Mouse (Mus musculus) neural tube, embryonic 14.5 days (tissue): ENCODE measurements around the gene Slc6a9. TPM values are rescaled to one million over a fixed set of nuclear protein-coding genes. Genes with fewer than 3 reads are reported as not detected.

Source experiments
- ATAC-seq: fragments of 200-750 bp; cut with Nextera tagmentation; 2 replicates; pipeline ENCODE4 v1.8.0; 2017; ENCODE audit warnings: low read depth, mild to moderate bottlenecking, moderate TSS enrichment, moderate library complexity
- H3K27ac ChIP-seq: fragments of 300-500 bp; sonication (generic); 2 replicates; pipeline ENCODE4 v1.5.1; 2014; ENCODE audit warnings: low read depth, mild to moderate bottlenecking, control low read depth, low read length, moderate library complexity, mixed read lengths
- H3K27me3 ChIP-seq: fragments of 300-500 bp; sonication (generic); 2 replicates; pipeline ENCODE4 v1.6.1; 2014; ENCODE audit warnings: low read length; ENCODE audit not compliant: control insufficient read depth, insufficient read depth
- H3K36me3 ChIP-seq: fragments of 300-500 bp; sonication (generic); 2 replicates; pipeline ENCODE4 v1.6.1; 2014; ENCODE audit warnings: low read length, mixed read lengths; ENCODE audit not compliant: control insufficient read depth, insufficient read depth
- H3K4me1 ChIP-seq: fragments of 300-500 bp; sonication (generic); 2 replicates; pipeline ENCODE4 v1.6.1; 2014; ENCODE audit warnings: low read length; ENCODE audit not compliant: control insufficient read depth, insufficient read depth
- H3K4me2 ChIP-seq: fragments of 300-500 bp; sonication (generic); 2 replicates; pipeline ENCODE4 v1.6.1; 2014; ENCODE audit warnings: mild to moderate bottlenecking, low read depth, low read length, control low read depth
- H3K4me3 ChIP-seq: fragments of 300-500 bp; sonication (generic); 2 replicates; pipeline ENCODE4 v1.5.1; 2014; ENCODE audit warnings: low read depth, low read length, control low read depth, mixed read lengths
- H3K9ac ChIP-seq: fragments of 300-500 bp; sonication (generic); replicated peaks from 2 replicates; pipeline ENCODE4 v1.6.1; 2014; ENCODE audit warnings: low read depth, mild to moderate bottlenecking, control low read depth, low read length, mixed read lengths
- H3K9me3 ChIP-seq: fragments of 300-500 bp; sonication (generic); 2 replicates; pipeline ENCODE4 v1.6.1; 2016; ENCODE audit warnings: low read length; ENCODE audit not compliant: control insufficient read depth
- WGBS: fragments of 180-500 bp; shearing (Covaris S2); extraction: QIAGEN DNeasy Blood & Tissue Kit; methylation state at CpG from one replicate; pipeline ENCODE4 v1.1.7; 2014; 5-methylcytosine and 5-hydroxymethylcytosine counted together
- polyA plus RNA-seq: library from polyadenylated mRNA; unstranded; fragments of >200 nt; fragmentation: Nextera tagmentation; extraction: Ambion mirVana; gene quantifications from 2 replicates; pipeline ENCODE4 v1.2.1, GENCODE M21; 2014

The Slc6a9 gene
- polyA plus RNA-seq, 1 experiment from 2014 or later, result 42.9 TPM

GRCm38 (mm10) chr4:117818032-117818431, 16.3 kb upstream of the Slc6a9 start:
- 94% methylated on average over 10 of the region's 10 CpGs for WGBS
- no peak overlapping the region for H3K4me3 ChIP-seq
- no peaks in the 10 kb centered on the region for H3K4me1 ChIP-seq
- no peaks in the 10 kb centered on the region for H3K36me3 ChIP-seq
- no peak overlapping the region for H3K27ac ChIP-seq
- no peak overlapping the region for H3K4me2 ChIP-seq
- H3K9ac ChIP-seq, result no peak overlapping the region
- no peaks in the 10 kb centered on the region for H3K9me3 ChIP-seq
- no peak for ATAC-seq
- H3K27me3 ChIP-seq, result no peaks in the 10 kb centered on the region

DNA sequence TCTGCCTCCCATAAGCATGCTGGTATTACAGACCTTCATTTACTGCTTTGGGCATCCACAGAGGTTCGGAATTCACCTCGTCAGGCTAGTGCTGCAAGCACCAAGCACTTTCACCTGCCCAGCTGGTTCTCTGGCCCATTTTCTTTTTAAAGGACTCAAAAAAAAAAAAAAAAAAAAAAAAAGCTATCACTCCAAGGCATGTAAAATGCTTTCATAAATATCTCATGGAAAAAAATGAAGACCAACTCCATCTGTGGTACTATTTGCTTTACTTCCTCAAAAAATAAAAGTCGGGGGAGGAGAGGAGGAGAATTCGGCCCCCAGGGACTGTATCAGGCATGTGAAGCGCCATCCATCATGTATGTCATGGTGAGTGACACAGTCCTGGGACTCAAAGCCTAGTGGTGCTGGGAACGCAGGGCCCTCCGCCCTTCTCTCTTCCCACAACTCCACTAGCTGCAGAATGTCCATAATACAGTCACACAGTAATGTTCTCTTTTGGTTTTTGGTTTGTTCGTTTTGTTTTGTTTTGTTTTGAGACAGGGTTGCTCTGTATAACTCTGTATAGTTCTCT, 5.6 kb upstream of the Slc6a9 start:
- 77% methylated on average over 8 of the region's 8 CpGs for WGBS
- Histone ChIP-seq H3K9ac (no peak overlapping the region), H3K27me3 (no peaks in the 10 kb centered on the region), H3K4me2 (no peak overlapping the region), H3K4me1 (no peaks in the 10 kb centered on the region; the same call in 1 of the 2 replicates), H3K9me3 (no peaks in the 10 kb centered on the region), H3K4me3 (no peak overlapping the region), H3K27ac (no peak overlapping the region), H3K36me3 (no peaks in the 10 kb centered on the region)
- no peak for ATAC-seq

- Histone ChIP-seq H3K4me2 (no peak overlapping the region), H3K4me1 (peaks cover 3% of the 10 kb centered on the region), H3K4me3 (no peak overlapping the region), H3K27ac (no peak overlapping the region), H3K9me3 (no peaks in the 10 kb centered on the region), H3K27me3 (no peaks in the 10 kb centered on the region), H3K36me3 (no peaks in the 10 kb centered on the region), H3K9ac (no peak overlapping the region)
- 9% methylated on average over 12 of the region's 12 CpGs for WGBS
- peak; percentile 52 for ATAC-seq
These were observed 4.8 kb upstream of the Slc6a9 start for GRCm38 (mm10) chr4:117829260-117830123.

DNA sequence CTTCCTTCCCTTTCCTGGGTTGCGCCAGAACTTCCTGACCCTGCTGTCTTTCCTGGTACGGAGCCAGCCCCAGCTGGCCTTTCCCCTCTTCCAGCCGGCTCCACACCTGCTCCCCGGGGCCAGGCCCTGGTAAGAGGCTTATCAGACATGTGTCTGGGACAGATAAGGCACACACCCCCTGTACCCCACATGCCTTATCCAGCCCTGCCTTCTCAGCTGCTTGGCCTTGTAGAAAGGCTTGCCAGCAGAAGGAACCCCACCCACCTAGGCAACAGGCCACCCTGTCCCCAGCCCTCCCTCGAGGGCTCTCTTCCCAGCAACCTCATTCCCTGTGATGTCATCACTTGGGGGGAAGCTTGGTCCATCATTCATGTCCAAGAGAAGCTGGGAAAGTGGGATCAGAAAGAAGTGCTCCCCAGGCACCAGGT, 4.2 kb upstream of the Slc6a9 start:
- 24% methylated on average over 4 of the region's 5 CpGs for WGBS
- Histone ChIP-seq H3K36me3 (no peaks in the 10 kb centered on the region), H3K9ac (no peak overlapping the region), H3K27me3 (no peaks in the 10 kb centered on the region), H3K9me3 (no peaks in the 10 kb centered on the region), H3K4me3 (no peak overlapping the region), H3K4me1 (peaks cover 7% of the 10 kb centered on the region), H3K4me2 (no peak overlapping the region), H3K27ac (no peak overlapping the region)
- ATAC-seq, result peak; percentile 31; the same call in 1 of the 2 replicates

DNA sequence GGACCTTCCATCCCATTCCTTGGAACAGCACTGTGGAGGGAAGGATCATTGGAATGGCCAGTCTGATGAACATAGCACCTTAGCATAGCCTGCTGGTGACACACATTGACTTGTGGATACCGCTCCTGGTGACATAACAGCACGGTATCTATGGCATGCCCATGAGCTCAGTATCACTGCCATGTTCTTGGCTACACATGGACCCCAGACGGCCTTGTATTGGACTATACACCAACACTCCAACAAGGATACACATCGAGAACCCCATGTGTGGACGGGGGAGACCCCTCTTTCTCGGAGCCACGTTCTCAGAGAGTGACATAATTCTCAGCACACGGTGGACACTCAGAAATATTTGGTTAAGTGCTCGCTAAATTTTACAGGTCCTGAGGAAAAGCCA, 3.5 kb upstream of the Slc6a9 start:
- no peaks in the 10 kb centered on the region for H3K27me3 ChIP-seq
- peaks cover 7% of the 10 kb centered on the region for H3K4me1 ChIP-seq
- no peak overlapping the region for H3K4me3 ChIP-seq
- no peaks in the 10 kb centered on the region for H3K9me3 ChIP-seq
- H3K27ac ChIP-seq, result no peak overlapping the region
- 92% methylated on average over 9 of the region's 9 CpGs for WGBS
- no peak overlapping the region for H3K9ac ChIP-seq
- no peaks in the 10 kb centered on the region for H3K36me3 ChIP-seq
- H3K4me2 ChIP-seq, result no peak overlapping the region
- ATAC-seq, result no peak

- Histone ChIP-seq H3K27me3 (no peaks in the 10 kb centered on the region), H3K4me2 (no peak overlapping the region), H3K4me1 (peaks cover 7% of the 10 kb centered on the region), H3K4me3 (no peak overlapping the region), H3K27ac (no peak overlapping the region), H3K9ac (no peak overlapping the region), H3K9me3 (no peaks in the 10 kb centered on the region), H3K36me3 (no peaks in the 10 kb centered on the region)
- ATAC-seq, result no peak
- WGBS, result 77% methylated on average over 2 of the region's 2 CpGs
These were observed 2.8 kb upstream of the Slc6a9 start for GRCm38 (mm10) chr4:117831499-117831898.

DNA sequence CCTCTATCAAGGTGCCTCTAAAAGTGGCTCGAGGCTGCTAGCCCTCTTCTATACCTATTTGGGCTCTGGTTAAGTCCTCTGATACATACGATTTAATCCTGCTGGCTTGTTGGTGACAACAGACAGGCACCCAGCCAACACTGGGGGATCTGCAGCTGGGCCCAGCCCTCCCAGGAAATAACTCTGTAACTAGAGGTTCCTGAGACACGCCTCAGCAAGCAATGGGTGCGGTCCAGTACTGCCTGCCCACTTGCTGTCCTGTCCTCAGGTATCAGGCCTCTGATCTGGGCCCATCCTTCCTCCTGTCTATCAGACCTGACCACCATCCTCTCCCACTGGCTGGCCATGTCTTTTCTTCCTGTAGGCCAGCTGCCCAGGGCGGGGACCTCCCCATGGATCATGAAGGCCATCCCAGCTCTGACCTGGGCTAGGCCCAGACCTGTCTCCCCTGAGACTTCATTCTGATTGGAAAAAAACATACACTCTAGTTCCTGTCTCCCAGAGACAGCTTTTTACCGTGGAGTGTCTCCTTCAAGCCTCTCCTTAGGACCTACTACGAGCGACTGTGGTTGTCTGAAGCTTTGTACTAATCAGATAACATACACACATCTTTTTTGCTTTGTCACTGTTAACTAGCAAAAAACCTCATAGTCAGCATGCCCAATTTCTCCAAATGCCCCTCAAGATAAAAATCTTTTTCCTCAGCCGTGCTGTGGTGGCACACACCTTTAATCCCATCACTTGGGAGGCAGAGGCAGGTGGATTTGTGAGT, 2.2 kb upstream of the Slc6a9 start:
- no peak overlapping the region for H3K4me3 ChIP-seq
- WGBS, result 78% methylated on average over 9 of the region's 9 CpGs
- ATAC-seq, result no peak
- H3K36me3 ChIP-seq, result no peaks in the 10 kb centered on the region
- no peaks in the 10 kb centered on the region for H3K9me3 ChIP-seq
- no peaks in the 10 kb centered on the region for H3K27me3 ChIP-seq
- no peak overlapping the region for H3K27ac ChIP-seq
- no peak overlapping the region for H3K4me2 ChIP-seq
- H3K9ac ChIP-seq, result no peak overlapping the region
- H3K4me1 ChIP-seq, result peaks cover 7% of the 10 kb centered on the region

- ATAC-seq, result peak; percentile 27
- H3K4me3 ChIP-seq, result peak overlapping the region; percentile 79
- H3K36me3 ChIP-seq, result no peaks in the 10 kb centered on the region
- H3K9me3 ChIP-seq, result no peaks in the 10 kb centered on the region
- H3K9ac ChIP-seq, result peak overlapping the region; percentile 82
- H3K4me2 ChIP-seq, result peak overlapping the region; percentile 87
- under 1% methylated on average over 35 of the region's 36 CpGs for WGBS
- peak overlapping the region; percentile 88 for H3K27ac ChIP-seq
- peaks cover 7% of the 10 kb centered on the region for H3K4me1 ChIP-seq
- H3K27me3 ChIP-seq, result no peaks in the 10 kb centered on the region
These were observed 682 bp downstream of the Slc6a9 start for GRCm38 (mm10) chr4:117834845-117835530.
